Mouse (Mus musculus): ENCODE measurements around the gene Ppid.
"Not testable (repeated sequence)": the region's sequence is repeated elsewhere in the genome, so short reads cannot be mapped to it uniquely, and the experiment has no call there.

Ppid gene

GRCm38 (mm10) chr3:79572399-79572798 is 18.7 kb upstream of the Ppid start:
- no peak for DNase-seq (ENCODE audit: low spot score in 2 of 2)

GRCm38 (mm10) chr3:79573376-79573775 is 17.8 kb upstream of the Ppid start:
- DNase-seq (ENCODE audit: low spot score in 2 of 2): not testable (repeated sequence)

GRCm38 (mm10) chr3:79574336-79574735 is 16.8 kb upstream of the Ppid start:
- DNase-seq (ENCODE audit: low spot score in 2 of 2): no peak

GRCm38 (mm10) chr3:79575576-79576467 is 15.3 kb upstream of the Ppid start:
- DNase-seq (ENCODE audit: low spot score in 2 of 2): no peak

- no peak for DNase-seq (ENCODE audit: low spot score in 2 of 2)
Measured at GRCm38 (mm10) chr3:79576468-79576816, 14.7 kb upstream of the Ppid start.

GRCm38 (mm10) chr3:79576865-79577264 is 14.3 kb upstream of the Ppid start:
- DNase-seq (ENCODE audit: low spot score in 2 of 2): no peak

- DNase-seq (ENCODE audit: low spot score in 2 of 2): no peak
Measured at GRCm38 (mm10) chr3:79577606-79578005, 13.5 kb upstream of the Ppid start.

- DNase-seq (ENCODE audit: low spot score in 2 of 2): no peak
Measured at GRCm38 (mm10) chr3:79578164-79578563, 13.0 kb upstream of the Ppid start.

GRCm38 (mm10) chr3:79579891-79580575 is 11.1 kb upstream of the Ppid start:
- no peak for DNase-seq (ENCODE audit: low spot score in 2 of 2)

GRCm38 (mm10) chr3:79586804-79587203 is 4.3 kb upstream of the Ppid start:
- DNase-seq (ENCODE audit: low spot score in 2 of 2): peak; percentile 86 to 88

- DNase-seq (ENCODE audit: low spot score in 2 of 2): no peak
Measured at GRCm38 (mm10) chr3:79589671-79590070, 1.5 kb upstream of the Ppid start.

GRCm38 (mm10) chr3:79591793-79592471 is 790 bp downstream of the Ppid start:
- no peak for DNase-seq (ENCODE audit: low spot score in 2 of 2)

- no peak for DNase-seq (ENCODE audit: low spot score in 2 of 2)
Measured at GRCm38 (mm10) chr3:79595468-79595867, 4.3 kb downstream of the Ppid start.

GRCm38 (mm10) chr3:79609886-79610285 is 18.7 kb downstream of the Ppid start:
- DNase-seq (ENCODE audit: low spot score in 2 of 2): no peak

- no peak for DNase-seq (ENCODE audit: low spot score in 2 of 2)
Measured at GRCm38 (mm10) chr3:79627484-79628181, 36.5 kb downstream of the Ppid start.

GRCm38 (mm10) chr3:79628182-79628560 is 37.0 kb downstream of the Ppid start:
- no peak for DNase-seq (ENCODE audit: low spot score in 2 of 2)

GRCm38 (mm10) chr3:79628561-79629415 is 37.6 kb downstream of the Ppid start, which contains the start of gene 4930579G24Rik:
4930579G24Rik (plus strand) TSS chr3:79629079.
- peak; percentile 98 to 99 for DNase-seq (ENCODE audit: low spot score in 2 of 2)

- peak; percentile 50 to 53 for DNase-seq (ENCODE audit: low spot score in 2 of 2)
Measured at GRCm38 (mm10) chr3:79629416-79629730, 38.2 kb downstream of the Ppid start, which contains the start of gene Etfdh. Etfdh (minus strand) TSS chr3:79629500.

GRCm38 (mm10) chr3:79652129-79652528 is 61.0 kb downstream of the Ppid start:
- no peak for DNase-seq (ENCODE audit: low spot score in 2 of 2)
